Mouse (Mus musculus) gastrocnemius, postnatal 25 days (tissue): Measurements from ENCODE around the gene Gm2035. TPM values are rescaled to one million over a fixed set of nuclear protein-coding genes. Genes with fewer than 3 reads are reported as not detected.
"Not testable (repeated sequence)": the region's sequence is repeated elsewhere in the genome, so short reads cannot be mapped to it uniquely, and the experiment has no call there.

ENCODE experiments used
- DNase-seq: peaks from one replicate; pipeline ENCODE4 v3.0.0; 2022
- long read RNA-seq, 2 experiments: library from polyadenylated mRNA; stranded (forward); transcript quantifications; one replicate each; pipeline ENCODE4 v2.0.0; 2021
- total RNA-seq, 2 experiments: library from RNA; stranded (reverse); gene quantifications; 1 replicate in 1 of 2; 2 replicates in 1 of 2; pipeline ENCODE4 v1.2.3; 2021

Gene Gm2035
- total RNA-seq = not detected
- long read RNA-seq, experiment 1 = 0 reads
- long read RNA-seq, experiment 2 = 0 reads

DNA sequence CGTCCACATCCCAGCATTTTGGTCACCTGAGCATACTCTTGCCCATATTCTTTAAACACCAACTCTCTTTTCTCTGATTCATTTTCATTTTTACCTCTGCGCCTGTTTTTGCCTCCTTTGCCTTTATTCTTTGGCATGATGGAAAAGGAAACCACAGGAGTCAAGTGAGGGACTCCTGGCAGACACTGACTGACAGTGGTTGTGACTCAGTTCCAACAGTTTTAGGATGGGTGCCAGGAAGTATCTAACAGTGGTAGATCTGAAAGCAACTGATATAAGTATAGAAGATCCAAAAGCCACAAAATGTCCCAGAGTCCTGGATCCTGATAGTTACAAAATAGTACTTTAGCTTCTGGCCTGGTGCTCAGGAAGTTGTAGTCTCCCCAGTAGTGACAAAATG, at the start of gene Gm2035:
Gm2035 (minus strand) TSS at position 137 of the 400 bp plus-strand sequence.
- DNase-seq = not testable (repeated sequence)

DNA sequence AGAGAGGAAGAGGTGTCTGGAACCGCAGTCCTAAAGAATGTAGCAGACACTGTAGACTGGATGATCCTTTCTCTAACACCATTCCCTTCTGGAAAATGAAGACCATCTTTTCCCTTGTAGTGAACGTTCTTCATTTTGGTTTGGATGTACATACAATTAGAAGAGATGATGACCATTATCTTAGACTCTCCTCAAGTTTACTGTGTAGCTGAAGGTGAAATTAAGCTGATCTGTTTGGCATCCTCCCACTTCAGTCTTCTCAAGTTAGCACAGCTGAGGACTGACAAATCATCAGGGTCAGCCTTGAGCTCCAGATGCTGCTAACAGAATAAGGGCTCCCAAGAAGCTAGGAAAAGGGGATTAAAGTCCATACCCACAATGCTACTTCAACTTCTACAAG, 34.1 kb upstream of the Gm2035 start, which contains the start of gene Gm2042:
Gm2042 (plus strand) TSS at position 301 of the 400 bp plus-strand sequence.
- DNase-seq = not testable (repeated sequence)

DNA sequence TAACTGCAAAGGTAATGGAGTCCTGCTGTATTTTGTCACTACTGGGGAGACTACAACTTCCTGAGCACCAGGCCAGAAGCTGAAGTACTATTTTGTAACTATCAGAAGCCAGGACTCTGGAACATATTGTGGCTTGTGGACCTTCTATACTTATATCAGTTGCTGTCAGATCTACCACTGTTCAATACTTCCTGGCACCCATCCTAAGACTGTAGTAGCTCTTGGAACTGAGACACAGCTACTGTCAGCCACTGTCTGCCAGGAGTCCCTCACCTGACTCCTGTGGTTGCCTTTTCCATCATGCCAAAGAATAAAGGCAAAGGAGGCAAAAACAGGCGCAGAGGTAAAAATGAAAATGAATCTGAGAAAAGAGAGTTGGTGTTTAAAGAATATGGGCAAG, 24.6 kb downstream of the Gm2035 start, which contains the start of gene Gm2022:
Gm2022 (plus strand) TSS at position 301 of the 400 bp plus-strand sequence.
- not testable (repeated sequence) for DNase-seq

DNA sequence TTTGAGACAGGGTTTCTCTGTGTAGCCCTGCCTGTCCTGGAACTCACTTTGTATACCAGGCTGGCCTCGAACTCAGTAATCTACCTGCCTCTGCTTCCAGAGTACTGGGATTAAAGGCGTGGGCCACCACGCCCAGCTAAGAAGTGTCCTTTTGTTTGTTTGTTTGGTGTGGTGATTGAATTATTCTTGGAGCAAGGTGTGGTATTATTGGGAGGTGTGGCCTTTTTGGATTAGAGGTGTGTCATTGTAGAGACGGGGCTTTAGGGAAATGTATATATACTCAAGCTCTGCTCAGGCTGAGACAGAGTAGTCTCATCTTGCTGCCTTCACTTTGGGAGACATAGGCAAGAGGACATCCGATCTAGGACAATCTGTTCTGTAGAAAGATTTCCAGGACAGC, 45.9 kb downstream of the Gm2035 start, which contains the start of gene Gm2016:
Gm2016 (plus strand) TSS at position 301 of the 400 bp plus-strand sequence.
- not testable (repeated sequence) for DNase-seq

Other genes starting within 250 kb of the Gm2035 start
- not detected for gene Gm21319, start 144.1 kb downstream of the Gm2035 start, total RNA-seq
- not detected for gene Gm21936, start 124.3 kb downstream of the Gm2035 start, total RNA-seq
- not detected for gene BB287469, start 103.3 kb downstream of the Gm2035 start, total RNA-seq
- gene Gm2001, start 77.5 kb downstream of the Gm2035 start, total RNA-seq = not detected
- not detected for gene Gm2016, start 45.8 kb downstream of the Gm2035 start, total RNA-seq
- gene Gm2022, start 24.5 kb downstream of the Gm2035 start, total RNA-seq = not detected
- not detected for gene Gm2042, start 34.2 kb upstream of the Gm2035 start, total RNA-seq
- not detected for gene Gm2075, start 92.0 kb upstream of the Gm2035 start, total RNA-seq
- gene Gm6803, start 98.9 kb upstream of the Gm2035 start, total RNA-seq = not detected
- not detected for gene Gm2056, start 107.1 kb upstream of the Gm2035 start, total RNA-seq
- gene Gm16368, start 163.8 kb upstream of the Gm2035 start, total RNA-seq = not detected